ENCODE assay signal across 1 mouse cellular context in genomic region chr11:5949586-5950352, GRCm38 (mm10).
TF ChIP-seq lines count a peak whose summit lies in the region.

Gene Gck, minus strand, starts transcription at chr11:5950081.

TF ChIP-seq in CH12.LX, 34 proteins besides CTCF, POLR2A, EP300 and RAD21 (continued from another document):
- TF ChIP-seq RCOR1 (conservative IDR thresholded peaks at IDR 0.05; ENCODE audit: low read depth, low read length) (0 out of 2 replicates have a peak, but pooled peaks have one; percentile 31), MAX (IDR thresholded peaks at IDR 0.05; ENCODE audit: low read length) (peak; percentile 75), JUN (IDR thresholded peaks at IDR 0.05; ENCODE audit: insufficient read depth, low read depth, low read length) (no peak), JUND (conservative IDR thresholded peaks at IDR 0.05; ENCODE audit: low read depth, low read length) (no peak), GABPA (IDR thresholded peaks at IDR 0.05; ENCODE audit: insufficient replicate concordance, low read depth, low read length) (no peak)
